Mouse (Mus musculus): ENCODE data around the gene 1110008P14Rik.
A peak's percentile ranks its signal among the peaks of the same experiment; 100 is the strongest.

GRCm38 (mm10) chr2:32353007-32353542 is 28.7 kb downstream of the 1110008P14Rik start, which contains the start of gene Dnm1:
- TF ChIP-seq CTCF (conservative IDR thresholded peaks at IDR 0.05; ENCODE audit: low read length) (peak; percentile 18; the same call in 1 of the 2 replicates), NANOG (IDR thresholded peaks at IDR 0.05; ENCODE audit: borderline replicate concordance, low read length) (no peak), POU5F1 (IDR thresholded peaks at IDR 0.05; ENCODE audit: borderline replicate concordance, low read length) (no peak)

Data from E14TG2a.4 (cell line).